Mouse (Mus musculus) small intestine, adult 2 months (tissue): Measurements from ENCODE around the gene Sdsl.

ENCODE experiments used
- CTCF ChIP-seq: fragments of 200-500 bp; IDR thresholded peaks from 2 replicates; pipeline ENCODE4 v1.5.1; 2012; ENCODE audit warnings: low read depth, mild to moderate bottlenecking, control low read depth, inconsistent platforms, low read length, moderate library complexity, mixed read lengths; ENCODE audit not compliant: insufficient replicate concordance, insufficient read length; ENCODE audit errors: extremely low read depth
- POLR2A ChIP-seq: fragments of 200-500 bp; IDR thresholded peaks from 2 replicates; pipeline ENCODE4 v1.6.1; 2012; ENCODE audit warnings: low read depth, mild to moderate bottlenecking, control low read depth, inconsistent platforms, low read length, moderate library complexity

GRCm38 (mm10) chr5:120487844-120488243 is 15.2 kb upstream of the Sdsl start:
- no peak for TF ChIP-seq CTCF
- no peak for TF ChIP-seq POLR2A
